Mouse (Mus musculus) R1 (cell line): ENCODE data around the gene Asphd1.

ENCODE experiments used
- DNase-seq: peaks from one replicate; pipeline ENCODE4 v3.0.0-alpha.2; 2018; ENCODE audit warnings: low read depth, low spot score

Gene Asphd1

GRCm38 (mm10) chr7:126896912-126897311 lies 52.5 kb downstream of the Asphd1 start:
- DNase-seq: no peak
